Mouse (Mus musculus): ENCODE measurements around the gene 2510009E07Rik. TPM values are rescaled to one million over a fixed set of nuclear protein-coding genes. Genes with fewer than 3 reads are reported as not detected.

Gene 2510009E07Rik
- polyA plus RNA-seq, 1 experiment from 2014 or later = 6.4 TPM

- DNase-seq (ENCODE audit: low spot score) = no peak
Measured at GRCm38 (mm10) chr16:21637201-21637819, 57.2 kb downstream of the 2510009E07Rik start.

- no peak for DNase-seq (ENCODE audit: low spot score)
Measured at GRCm38 (mm10) chr16:21636156-21636853, 58.2 kb downstream of the 2510009E07Rik start.

- DNase-seq (ENCODE audit: low spot score) = no peak
Measured at GRCm38 (mm10) chr16:21634460-21634859, 60.0 kb downstream of the 2510009E07Rik start.

- peak; percentile 39 for DNase-seq (ENCODE audit: low spot score)
Measured at GRCm38 (mm10) chr16:21631815-21632222, 62.6 kb downstream of the 2510009E07Rik start.

GRCm38 (mm10) chr16:21630614-21631013 is 63.9 kb downstream of the 2510009E07Rik start:
- DNase-seq (ENCODE audit: low spot score) = no peak

GRCm38 (mm10) chr16:21628061-21628591 is 66.3 kb downstream of the 2510009E07Rik start:
- no peak for DNase-seq (ENCODE audit: low spot score)

- no peak for DNase-seq (ENCODE audit: low spot score)
Measured at GRCm38 (mm10) chr16:21627248-21627647, 67.2 kb downstream of the 2510009E07Rik start.

- no peak for DNase-seq (ENCODE audit: low spot score)
Measured at GRCm38 (mm10) chr16:21625784-21626634, 68.5 kb downstream of the 2510009E07Rik start.

- DNase-seq (ENCODE audit: low spot score) = no peak
Measured at GRCm38 (mm10) chr16:21620630-21621029, 73.8 kb downstream of the 2510009E07Rik start.

GRCm38 (mm10) chr16:21615802-21616201 is 78.7 kb downstream of the 2510009E07Rik start:
- peak; percentile 47 for DNase-seq (ENCODE audit: low spot score)

- no peak for DNase-seq (ENCODE audit: low spot score)
Measured at GRCm38 (mm10) chr16:21610473-21610872, 84.0 kb downstream of the 2510009E07Rik start.

GRCm38 (mm10) chr16:21608176-21608865 is 86.1 kb downstream of the 2510009E07Rik start:
- DNase-seq (ENCODE audit: low spot score) = no peak

- no peak for DNase-seq (ENCODE audit: low spot score)
Measured at GRCm38 (mm10) chr16:21607651-21608040, 86.8 kb downstream of the 2510009E07Rik start.

- DNase-seq (ENCODE audit: low spot score) = no peak
Measured at GRCm38 (mm10) chr16:21607021-21607650, 87.3 kb downstream of the 2510009E07Rik start.

GRCm38 (mm10) chr16:21606249-21607020 is 88.0 kb downstream of the 2510009E07Rik start:
- no peak for DNase-seq (ENCODE audit: low spot score)

GRCm38 (mm10) chr16:21604354-21604753 is 90.1 kb downstream of the 2510009E07Rik start:
- no peak for DNase-seq (ENCODE audit: low spot score)

Measured in thymus, postnatal 0 days (tissue).